Mouse (Mus musculus) thymus, adult 2 months (tissue): Measurements from ENCODE around the gene Jmjd8. TPM values are rescaled to one million over a fixed set of nuclear protein-coding genes. Genes with fewer than 3 reads are reported as not detected.
A peak's percentile ranks its signal among the peaks of the same experiment; 100 is the strongest.
"Not testable (repeated sequence)": the region's sequence is repeated elsewhere in the genome, so short reads cannot be mapped to it uniquely, and the experiment has no call there.

ENCODE experiments used
- DNase-seq: peaks from one replicate; pipeline ENCODE4 v3.0.0; 2021
- H3K27ac ChIP-seq: fragments of 200-500 bp; 2 replicates; pipeline ENCODE4 v1.5.1; 2012; ENCODE audit warnings: low read length, control low read depth; ENCODE audit not compliant: control insufficient read depth, insufficient read depth
- H3K27me3 ChIP-seq: fragments of 200-500 bp; 2 replicates; pipeline ENCODE4 v1.6.1; 2012; ENCODE audit warnings: mild to moderate bottlenecking, low read length, moderate library complexity, mixed read lengths; ENCODE audit not compliant: control insufficient read depth, insufficient read depth
- H3K36me3 ChIP-seq: fragments of 200-500 bp; 2 replicates; pipeline ENCODE4 v1.6.1; 2012; ENCODE audit warnings: mild to moderate bottlenecking, low read length, moderate library complexity; ENCODE audit not compliant: control insufficient read depth, insufficient read depth
- H3K4me1 ChIP-seq: fragments of 200-500 bp; replicated peaks from 2 replicates; pipeline ENCODE4 v1.6.1; 2012; ENCODE audit warnings: low read length; ENCODE audit not compliant: control insufficient read depth, insufficient read depth
- H3K4me3 ChIP-seq: fragments of 200-500 bp; 2 replicates; pipeline ENCODE4 v1.5.1; 2012; ENCODE audit warnings: mild to moderate bottlenecking, low read length, control low read depth, moderate library complexity; ENCODE audit not compliant: control insufficient read depth, insufficient read depth
- CTCF ChIP-seq: fragments of 200-500 bp; IDR thresholded peaks from 2 replicates; pipeline ENCODE4 v1.5.1; 2012; ENCODE audit warnings: mild to moderate bottlenecking, control low read depth, low read length, moderate library complexity, borderline replicate concordance; ENCODE audit not compliant: control insufficient read depth, poor library complexity, insufficient read depth; ENCODE audit errors: extremely low read depth
- POLR2A ChIP-seq: fragments of 200-500 bp; IDR thresholded peaks from 2 replicates; pipeline ENCODE4 v1.6.1; 2012; ENCODE audit warnings: mild to moderate bottlenecking, low read length, control low read depth, moderate library complexity; ENCODE audit not compliant: control insufficient read depth, poor library complexity, insufficient read depth; ENCODE audit errors: extremely low read depth
- WGBS: fragments of 180-500 bp; shearing (Covaris S2); methylation state at CpG from one replicate; pipeline ENCODE4 v1.1.7; 2018; 5-methylcytosine and 5-hydroxymethylcytosine counted together
- polyA plus RNA-seq: library from polyadenylated mRNA; depleted of rRNA; stranded (reverse); fragments of >200 nt; gene quantifications from 2 replicates; pipeline ENCODE4 v1.2.3, GENCODE M21; 2012

Jmjd8 gene
- polyA plus RNA-seq, 1 experiment: 83.2 TPM

GRCm38 (mm10) chr17:25795609-25796092 lies 33.0 kb upstream of the Jmjd8 start, which contains the start of gene AC134908.4:
TSS of gene AC134908.4 (minus strand) at chr17:25795659.
- no peak for TF ChIP-seq CTCF
- TF ChIP-seq POLR2A: no peak
- Histone ChIP-seq H3K4me1 (peaks cover 38% of the 10 kb centered on the region), H3K27ac (no peak within 1 kb of the TSS), H3K27me3 (no peaks in the 10 kb centered on the region), H3K4me3 (peak within 1 kb of the TSS; percentile 95), H3K36me3 (no peaks in the 10 kb centered on the region)
- no peak for DNase-seq
- 67% methylated on average over 6 of the region's 6 CpGs for WGBS

- Histone ChIP-seq H3K36me3 (no peaks in the 10 kb centered on the region), H3K4me1 (peaks cover 36% of the 10 kb centered on the region), H3K27ac (no peak overlapping the region), H3K4me3 (peak overlapping the region; percentile 95), H3K27me3 (no peaks in the 10 kb centered on the region)
- TF ChIP-seq POLR2A: no peak
- TF ChIP-seq CTCF: no peak
- peak; percentile 34 for DNase-seq
- under 1% methylated on average over 37 of the region's 37 CpGs for WGBS
Observed at GRCm38 (mm10) chr17:25796211-25796771, 32.4 kb upstream of the Jmjd8 start.

GRCm38 (mm10) chr17:25796951-25797369 lies 31.7 kb upstream of the Jmjd8 start, which contains the start of gene Metrn:
TSS of gene Metrn (minus strand) at chr17:25797136.
- Histone ChIP-seq H3K27me3 (no peaks in the 10 kb centered on the region), H3K27ac (no peak within 1 kb of the TSS), H3K4me1 (peaks cover 31% of the 10 kb centered on the region), H3K36me3 (no peaks in the 10 kb centered on the region), H3K4me3 (peak within 1 kb of the TSS; percentile 95)
- peak; percentile 94 for DNase-seq
- under 1% methylated on average over 35 of the region's 35 CpGs for WGBS
- TF ChIP-seq POLR2A (peak; percentile 73), CTCF (0 out of 2 replicates have a peak, but pooled peaks have one; percentile 35)

- H3K27me3 ChIP-seq: no peaks in the 10 kb centered on the region
- H3K36me3 ChIP-seq: no peaks in the 10 kb centered on the region
- TF ChIP-seq POLR2A: no peak
- TF ChIP-seq CTCF: no peak
- peak; percentile 73 for DNase-seq
- no peak overlapping the region for H3K27ac ChIP-seq
- H3K4me1 ChIP-seq: peaks cover 8% of the 10 kb centered on the region
- no peak overlapping the region for H3K4me3 ChIP-seq
- 8% methylated on average over 6 of the region's 6 CpGs for WGBS
Observed at GRCm38 (mm10) chr17:25801029-25801428, 27.6 kb upstream of the Jmjd8 start.

GRCm38 (mm10) chr17:25802825-25803517 lies 25.7 kb upstream of the Jmjd8 start:
- H3K27ac ChIP-seq: no peak overlapping the region
- no peak for DNase-seq
- TF ChIP-seq CTCF (no peak), POLR2A (no peak)
- H3K4me3 ChIP-seq: no peak overlapping the region
- 15% methylated on average over 10 of the region's 10 CpGs for WGBS
- no peaks in the 10 kb centered on the region; the same call in 1 of the 2 replicates for H3K27me3 ChIP-seq
- no peaks in the 10 kb centered on the region for H3K36me3 ChIP-seq
- no peaks in the 10 kb centered on the region for H3K4me1 ChIP-seq

GRCm38 (mm10) chr17:25806507-25806906 lies 22.2 kb upstream of the Jmjd8 start:
- TF ChIP-seq POLR2A: no peak
- no peak for TF ChIP-seq CTCF
- Histone ChIP-seq H3K36me3 (no peaks in the 10 kb centered on the region), H3K4me1 (no peaks in the 10 kb centered on the region), H3K27ac (no peak overlapping the region), H3K27me3 (peaks cover 14% of the 10 kb centered on the region; the same call in 1 of the 2 replicates), H3K4me3 (no peak overlapping the region)
- WGBS: 82% methylated on average over 4 of the region's 4 CpGs
- DNase-seq: no peak

GRCm38 (mm10) chr17:25807452-25807851 lies 21.2 kb upstream of the Jmjd8 start:
- not testable (repeated sequence) for H3K36me3 ChIP-seq, H3K27ac ChIP-seq, H3K4me1 ChIP-seq, H3K4me3 ChIP-seq, DNase-seq
- H3K27me3 ChIP-seq: peaks cover 14% of the 10 kb centered on the region; the same call in 1 of the 2 replicates
- 38% methylated on average over 2 of the region's 2 CpGs for WGBS
